Mouse (Mus musculus): ENCODE measurements around the gene Coa6.

DNA sequence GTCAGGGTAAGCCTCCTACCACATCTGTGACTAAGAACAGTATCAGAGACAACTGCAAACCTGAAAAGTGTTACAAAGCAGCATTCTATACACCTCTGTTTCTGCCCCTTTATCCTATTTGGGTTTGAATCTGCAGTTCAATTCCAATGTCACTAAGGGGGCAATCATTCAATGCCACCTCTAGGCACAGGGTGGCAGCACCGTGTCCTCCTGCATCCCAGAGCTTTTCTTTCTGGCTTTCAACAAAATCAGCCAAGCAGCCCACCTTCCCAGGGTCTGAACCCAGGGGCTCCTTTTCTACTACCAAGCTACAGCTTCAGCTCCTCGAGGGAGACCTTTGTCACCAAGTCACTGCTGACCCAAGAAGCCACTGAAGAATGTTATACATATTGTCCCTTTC, 16.6 kb downstream of the Coa6 start:
- TF ChIP-seq POLR2A (IDR thresholded peaks at IDR 0.05; ENCODE audit: borderline replicate concordance, extremely low read depth, insufficient read depth, insufficient read length, poor library complexity, severe bottlenecking) (no peak), CTCF (IDR thresholded peaks at IDR 0.05; ENCODE audit: borderline replicate concordance, extremely low read depth, insufficient read depth, insufficient read length) (peak; percentile 37; the same call in 1 of the 2 replicates)
